Mouse (Mus musculus) bone marrow, adult 2 months (tissue): Measurements from ENCODE around the gene Bdkrb1. TPM values are rescaled to one million over a fixed set of nuclear protein-coding genes. Genes with fewer than 3 reads are reported as not detected.

Source experiments
- H3K27ac ChIP-seq: fragments of 200-500 bp; 2 replicates; pipeline ENCODE4 v1.5.1; 2012; ENCODE audit warnings: low read depth, mild to moderate bottlenecking, control low read depth, inconsistent platforms, low read length; ENCODE audit not compliant: control insufficient read depth, poor library complexity, insufficient read depth
- H3K4me1 ChIP-seq: fragments of 200-500 bp; 2 replicates; pipeline ENCODE4 v1.6.1; 2011; ENCODE audit warnings: low read length; ENCODE audit not compliant: control insufficient read depth, insufficient read depth
- H3K4me3 ChIP-seq: fragments of 200-500 bp; replicated peaks from 2 replicates; pipeline ENCODE3; 2011; ENCODE audit warnings: mild to moderate bottlenecking, low read depth, low read length, control low read depth; ENCODE audit not compliant: control insufficient read depth
- CTCF ChIP-seq: fragments of 200-500 bp; IDR thresholded peaks from 2 replicates; pipeline ENCODE4 v1.5.1; 2011; ENCODE audit warnings: low read length, control low read depth; ENCODE audit not compliant: control insufficient read depth, insufficient read depth
- POLR2A ChIP-seq: fragments of 200-500 bp; IDR thresholded peaks from 2 replicates; pipeline ENCODE4 v1.6.1; 2011; ENCODE audit warnings: low read depth, mild to moderate bottlenecking, control low read depth, low read length, borderline replicate concordance; ENCODE audit not compliant: control insufficient read depth
- WGBS: fragments of 180-500 bp; shearing (Covaris S2); methylation state at CpG from one replicate; pipeline ENCODE4 v1.1.7; 2018; 5-methylcytosine and 5-hydroxymethylcytosine counted together
- polyA plus RNA-seq: library from polyadenylated mRNA; stranded (reverse); fragments of >200 nt; gene quantifications from 2 replicates; pipeline ENCODE4 v1.2.4, GENCODE M21; 2011; ENCODE audit warnings: low replicate concordance; ENCODE audit not compliant: missing spikeins, insufficient read depth, insufficient read length

Gene Bdkrb1
- polyA plus RNA-seq, 1 experiment, result not detected

DNA sequence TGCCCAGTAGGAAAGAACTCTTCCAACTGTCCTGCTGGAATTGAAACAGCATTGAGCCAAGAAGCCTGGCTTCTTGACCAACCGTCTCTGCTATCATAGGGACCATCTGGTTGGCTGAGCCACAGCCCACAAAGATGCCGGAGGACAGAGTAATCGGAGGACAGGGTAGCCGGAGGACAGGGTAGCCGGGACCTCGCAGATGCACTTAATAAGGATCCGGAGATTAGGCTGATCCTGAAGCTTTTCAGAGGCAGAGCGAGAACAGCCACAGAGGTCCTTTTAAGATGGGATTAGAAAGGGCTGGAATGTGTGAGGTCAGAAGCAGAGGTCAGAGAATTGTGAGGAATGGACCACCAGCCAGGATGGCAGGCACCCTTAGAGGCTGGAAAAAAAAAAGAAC lies 2.3 kb downstream of the Bdkrb1 start:
- TF ChIP-seq POLR2A (no peak), CTCF (no peak)
- no peak overlapping the region for H3K4me3 ChIP-seq
- 88% methylated on average over 8 of the region's 8 CpGs for WGBS
- no peaks in the 10 kb centered on the region for H3K4me1 ChIP-seq
- no peak overlapping the region for H3K27ac ChIP-seq

DNA sequence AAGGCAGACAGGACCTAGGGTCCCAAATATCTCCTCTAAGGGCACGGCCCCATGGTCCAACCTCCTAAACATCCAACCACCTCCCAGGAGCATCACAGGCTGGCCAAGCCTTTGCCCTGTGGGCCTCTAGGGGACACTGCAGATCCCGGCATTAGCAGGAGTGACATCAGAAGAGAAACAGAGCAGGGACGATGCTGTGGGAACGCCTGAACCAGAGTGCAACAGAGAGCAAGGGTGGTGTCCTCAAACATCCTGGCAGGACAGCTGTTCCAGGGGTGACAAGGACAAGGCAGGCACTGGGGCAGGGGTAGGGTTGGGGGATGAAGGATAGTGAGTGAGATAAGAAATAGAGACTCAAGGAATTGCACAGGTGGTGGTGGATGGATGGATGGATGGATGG lies 4.0 kb downstream of the Bdkrb1 start:
- TF ChIP-seq CTCF (no peak), POLR2A (no peak)
- Histone ChIP-seq H3K4me1 (no peaks in the 10 kb centered on the region), H3K27ac (no peak overlapping the region), H3K4me3 (no peak overlapping the region)
- WGBS, result 72% methylated on average over 4 of the region's 4 CpGs

DNA sequence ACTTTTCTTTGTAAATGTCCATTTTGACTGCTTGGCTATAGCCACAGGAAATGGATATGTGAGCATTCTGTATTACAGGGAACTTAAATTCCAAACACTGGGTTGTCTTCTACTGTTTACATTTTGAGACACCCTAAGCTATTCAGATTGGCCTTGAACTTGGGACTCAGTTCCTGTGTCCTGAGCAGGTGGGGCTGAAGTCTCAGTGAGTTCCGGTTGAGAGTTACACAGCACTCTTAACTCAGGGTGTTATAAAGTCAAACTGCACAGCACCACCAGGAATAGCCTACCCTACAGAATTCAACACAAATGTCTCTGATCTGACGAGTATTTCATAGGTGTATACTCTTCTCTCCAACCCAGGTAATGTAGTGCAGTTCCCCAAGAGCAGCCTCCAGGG lies 8.2 kb downstream of the Bdkrb1 start:
- no peak overlapping the region for H3K4me3 ChIP-seq
- TF ChIP-seq CTCF, result no peak
- no peak for TF ChIP-seq POLR2A
- WGBS, result 91% methylated on average over 2 of the region's 2 CpGs
- no peaks in the 10 kb centered on the region for H3K4me1 ChIP-seq
- no peak overlapping the region for H3K27ac ChIP-seq

DNA sequence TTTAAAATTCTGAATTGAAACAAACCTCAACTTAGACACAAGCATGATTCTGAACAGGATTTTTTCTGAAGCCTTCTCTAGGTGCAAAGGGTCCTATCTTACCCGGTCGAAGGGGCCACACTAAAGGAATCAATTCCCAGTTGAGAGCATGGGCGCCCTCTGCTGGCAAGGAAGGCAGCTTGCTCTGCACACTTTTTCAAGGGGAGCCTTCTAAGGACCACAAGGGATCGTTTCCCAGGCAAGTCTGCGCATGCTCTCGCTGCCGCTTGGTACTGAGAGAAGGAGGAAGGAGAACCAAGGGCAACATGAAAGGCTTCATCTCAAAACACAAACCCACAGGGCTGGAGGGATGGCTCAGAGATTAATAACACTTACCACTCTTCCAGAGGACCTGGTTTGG lies 8.9 kb downstream of the Bdkrb1 start:
- peak; percentile 69 for TF ChIP-seq CTCF
- no peak for TF ChIP-seq POLR2A
- 27% methylated on average over 7 of the region's 7 CpGs for WGBS

DNA sequence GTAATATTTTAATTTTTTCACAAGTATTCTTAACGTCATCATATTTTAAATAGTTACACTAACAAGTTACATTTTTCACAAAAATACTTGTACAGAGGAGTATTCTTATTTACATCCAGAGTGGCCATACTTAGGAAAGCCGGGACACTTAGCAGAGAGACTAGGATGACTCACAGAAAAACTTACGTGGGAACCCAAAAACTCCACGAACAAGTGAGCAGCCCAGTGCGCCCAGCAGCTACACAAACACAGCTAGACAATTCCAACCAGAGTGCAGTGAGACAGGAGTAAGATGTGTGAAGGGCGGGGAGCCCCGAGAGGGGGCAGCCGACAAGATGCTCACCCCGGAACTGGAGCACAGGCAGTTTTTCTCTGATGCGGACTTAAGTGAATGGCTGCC lies 10.7 kb downstream of the Bdkrb1 start:
- Histone ChIP-seq H3K4me3 (no peak overlapping the region), H3K4me1 (no peaks in the 10 kb centered on the region), H3K27ac (no peak overlapping the region)
- TF ChIP-seq CTCF (no peak), POLR2A (no peak)
- 90% methylated on average over 10 of the region's 10 CpGs for WGBS

More for the DNA sequence above, 8.9 kb downstream of the Bdkrb1 start:
- H3K4me3 ChIP-seq, result no peak overlapping the region
- no peak overlapping the region for H3K27ac ChIP-seq
- no peaks in the 10 kb centered on the region for H3K4me1 ChIP-seq

DNA sequence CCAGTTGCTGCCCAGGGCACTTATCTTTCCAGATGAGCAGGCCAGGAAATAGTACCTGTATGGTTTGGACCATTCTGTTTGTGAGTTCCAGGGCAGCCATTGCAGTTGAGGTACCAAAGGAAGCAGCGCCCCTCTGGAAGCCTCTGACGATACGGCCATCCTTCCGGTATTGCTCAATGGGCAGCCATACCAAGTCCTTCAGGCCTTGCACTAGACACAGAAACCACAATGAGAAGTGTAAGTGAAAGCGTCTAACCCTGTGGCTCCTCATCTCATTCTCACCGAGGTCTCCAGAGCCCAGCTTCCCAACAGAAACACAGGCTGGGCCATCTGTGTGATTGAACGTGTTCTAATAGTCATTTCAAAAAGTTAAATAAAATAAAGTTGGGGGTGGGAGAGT lies 19.2 kb downstream of the Bdkrb1 start:
- TF ChIP-seq POLR2A (no peak), CTCF (no peak)
- no peak overlapping the region for H3K27ac ChIP-seq
- no peak overlapping the region for H3K4me3 ChIP-seq
- WGBS, result 64% methylated on average over 7 of the region's 7 CpGs
- no peaks in the 10 kb centered on the region; the same call in 1 of the 2 replicates for H3K4me1 ChIP-seq

DNA sequence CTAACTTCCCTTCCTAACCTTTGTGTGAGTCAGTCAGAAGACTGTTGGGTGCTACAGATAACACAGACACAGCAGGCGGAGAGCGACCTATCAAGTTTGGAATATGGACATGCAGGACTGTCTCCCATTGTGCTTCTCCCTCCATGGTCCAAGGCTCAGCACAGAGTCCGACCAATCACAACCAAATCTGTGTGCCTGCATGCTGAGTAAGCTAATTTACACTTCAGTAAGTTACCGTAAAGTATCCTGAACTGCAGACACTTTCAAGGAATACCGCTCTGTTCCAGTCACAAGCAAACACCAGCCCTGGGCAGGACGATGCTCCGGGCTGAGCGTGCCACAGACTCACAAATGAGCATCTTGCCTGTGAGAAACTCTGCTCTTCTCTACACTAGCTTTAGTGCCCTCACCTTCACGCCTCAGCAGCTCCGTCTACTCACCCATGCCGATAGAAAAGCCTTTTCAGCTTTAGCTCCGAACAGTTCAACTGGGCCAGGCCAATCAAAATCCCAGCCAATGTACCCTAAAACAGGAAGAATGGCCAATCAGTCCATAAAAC lies 20.2 kb downstream of the Bdkrb1 start:
- WGBS, result 94% methylated on average over 12 of the region's 12 CpGs
- Histone ChIP-seq H3K27ac (no peak overlapping the region), H3K4me3 (no peak overlapping the region), H3K4me1 (no peaks in the 10 kb centered on the region; the same call in 1 of the 2 replicates)
- no peak for TF ChIP-seq POLR2A
- no peak for TF ChIP-seq CTCF

DNA sequence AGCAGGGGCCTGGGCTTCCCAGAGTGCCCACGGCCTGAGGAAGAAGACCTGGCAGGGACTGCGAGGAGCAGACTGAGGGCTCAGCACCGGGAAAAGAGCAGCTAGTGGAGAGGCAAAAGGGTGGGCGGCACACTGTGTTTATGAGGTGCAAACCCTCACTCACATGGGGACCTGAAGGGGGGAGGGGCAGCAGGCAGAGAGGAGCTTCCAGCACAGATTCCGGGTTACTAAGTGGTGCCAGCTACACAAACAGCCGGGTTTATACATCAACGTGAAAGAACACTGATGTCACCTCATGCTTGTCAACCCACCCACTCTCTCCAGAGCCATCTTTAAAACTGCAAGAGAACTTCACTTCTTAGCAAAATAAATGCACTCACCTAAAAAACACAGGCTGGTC lies 22.9 kb downstream of the Bdkrb1 start:
- TF ChIP-seq CTCF (no peak), POLR2A (no peak)
- no peak overlapping the region for H3K27ac ChIP-seq
- no peak overlapping the region for H3K4me3 ChIP-seq
- 82% methylated on average over 7 of the region's 7 CpGs for WGBS
- H3K4me1 ChIP-seq, result no peaks in the 10 kb centered on the region; the same call in 1 of the 2 replicates
